Mouse (Mus musculus): ENCODE data around the gene Nrxn3.

Gene Nrxn3

DNA sequence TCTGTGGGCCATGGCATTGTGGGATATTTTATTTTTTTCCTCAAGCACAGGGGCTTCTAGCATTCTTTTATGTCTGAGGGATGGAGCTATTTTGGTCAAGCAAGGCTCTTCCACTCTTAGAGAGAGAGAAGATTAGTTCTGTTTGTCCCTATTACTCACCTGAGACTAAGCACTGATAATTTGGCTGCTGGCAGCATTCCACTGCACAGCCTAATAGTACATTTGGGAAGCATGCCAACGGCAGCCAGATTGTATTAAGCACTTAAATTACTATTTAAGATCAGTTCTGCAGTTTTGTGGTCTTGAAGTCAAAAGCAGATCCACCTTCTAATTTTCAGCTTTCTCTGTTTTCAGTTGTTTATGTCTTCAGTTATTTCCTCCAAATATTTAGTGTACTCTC lies 1580.0 kb downstream of the Nrxn3 start:
- DNase-seq (ENCODE audit: low spot score in 2 of 2): no peak

- DNase-seq (ENCODE audit: low spot score in 2 of 2): no peak
Measured at GRCm38 (mm10) chr12:90331806-90332205, 1609.1 kb downstream of the Nrxn3 start.

GRCm38 (mm10) chr12:90332459-90332858 lies 1609.8 kb downstream of the Nrxn3 start:
- no peak for DNase-seq (ENCODE audit: low spot score in 2 of 2)

- DNase-seq (ENCODE audit: low spot score in 2 of 2): no peak
Measured at GRCm38 (mm10) chr12:90337496-90338228, 1615.0 kb downstream of the Nrxn3 start.

DNA sequence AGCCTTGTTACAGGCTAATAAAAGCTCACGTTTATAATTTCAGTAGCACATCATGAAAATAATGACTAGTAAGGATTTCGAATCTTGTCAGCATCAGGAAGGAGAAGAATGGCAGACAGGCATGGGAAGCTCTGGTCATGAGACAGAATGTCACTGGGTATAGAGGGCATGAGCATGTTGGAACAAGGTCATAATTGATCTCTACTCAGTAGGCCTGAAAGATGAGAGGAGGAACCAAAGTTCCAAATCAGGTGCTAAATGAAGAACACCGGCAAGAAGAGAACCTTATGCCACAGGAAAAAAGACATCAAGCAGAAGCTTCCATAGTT lies 1615.5 kb downstream of the Nrxn3 start:
- no peak for DNase-seq (ENCODE audit: low spot score in 2 of 2)

Measured in cerebellum, postnatal 4 days (tissue).